ENCODE assay signal across 9 mouse cellular contexts in the genomic region with DNA sequence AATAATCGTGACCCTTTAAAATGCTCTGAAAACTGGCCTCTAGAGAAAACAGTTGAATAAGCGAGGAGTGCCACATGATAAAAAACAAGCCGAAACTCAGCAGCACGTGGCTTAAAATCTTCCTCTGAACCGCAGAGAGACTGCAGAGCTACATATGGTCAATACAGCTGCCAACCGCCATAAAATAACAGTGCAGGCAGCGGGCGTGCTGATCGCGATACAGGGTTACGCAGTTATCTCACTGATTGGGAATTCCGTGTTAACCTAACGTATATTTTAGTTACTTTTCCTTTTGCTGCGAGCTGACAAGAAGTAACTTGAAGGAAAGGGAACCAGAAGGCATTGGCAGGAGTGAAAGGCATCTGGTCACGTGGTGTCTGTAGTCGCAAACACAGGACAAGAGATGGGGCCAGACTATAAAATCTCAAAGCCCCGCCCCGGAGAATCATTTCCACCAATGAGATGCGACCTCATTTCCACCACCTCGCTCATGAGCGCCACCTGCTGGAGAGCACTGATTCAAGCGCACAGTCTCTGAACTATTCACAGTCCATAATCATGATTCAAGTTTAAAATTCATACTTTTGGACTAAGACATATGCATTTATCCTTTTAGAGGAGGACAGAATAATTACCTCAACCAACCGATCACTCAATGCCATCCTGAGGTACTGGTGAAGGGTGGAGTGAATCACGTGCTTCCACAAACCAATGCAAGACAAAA.
A peak's percentile ranks its signal among the peaks of the same experiment; 100 is the strongest.
DNase-seq lines count a peak whose midpoint lies in the region; ATAC-seq and TF ChIP-seq lines count a peak whose summit lies in the region.
"Had no signal": no experiment of that assay in that cellular context is flagged by ENCODE, and none has a peak within 500 bp of the region (broad histone marks: within the 10 kb centered on the region; RNA-seq: fewer than 3 reads in every experiment).

No protein-coding gene starts in this region.

- no peaks in the 10 kb centered on the region for H3K9me3 ChIP-seq in ES-E14 (ENCODE audit: control insufficient read depth, insufficient read depth, low read depth, low read length)
- no peaks in the 10 kb centered on the region for H3K9me3 ChIP-seq in stomach, postnatal 0 days (ENCODE audit: control insufficient read depth, low read length)
- H3K9me3 ChIP-seq: neural tube, embryonic 12.5 days had no signal

- H3K36me3 ChIP-seq in ES-E14 (ENCODE audit: control insufficient read depth, insufficient read depth, low read length, poor library complexity, severe bottlenecking), result no peaks in the 10 kb centered on the region
- no peaks in the 10 kb centered on the region; the same call in 1 of the 2 replicates for H3K36me3 ChIP-seq in stomach, postnatal 0 days (ENCODE audit: control insufficient read depth, insufficient read depth, low read length)
- H3K36me3 ChIP-seq: neural tube, embryonic 12.5 days had no signal

- ATAC-seq in stomach, postnatal 0 days (ENCODE audit: low FRiP score, low TSS enrichment), result no peak

- no peaks in the 10 kb centered on the region for H3K4me1 ChIP-seq in ES-E14 (ENCODE audit: control insufficient read depth in 2 of 2, insufficient read depth in 2 of 2, low read length in 2 of 2, poor library complexity in 1 of 2)
- H3K4me1 ChIP-seq in stomach, postnatal 0 days (replicated peaks; ENCODE audit: control insufficient read depth, insufficient read depth), result no peaks in the 10 kb centered on the region
- H3K4me1 ChIP-seq: neural tube, embryonic 12.5 days had no signal

- peak overlapping the region in 1 of 2 experiments; percentile 31; a peak in 1 of 4 replicates for H3K4me3 ChIP-seq in ES-E14 (ENCODE audit: insufficient read depth in 1 of 2, low read depth in 1 of 2, low read length in 2 of 2, poor library complexity in 1 of 2, severe bottlenecking in 1 of 2)
- no peak overlapping the region for H3K4me3 ChIP-seq in left cerebral cortex, adult 2 months
- H3K4me3 ChIP-seq in stomach, postnatal 0 days (ENCODE audit: low read depth, low read length), result no peak overlapping the region
- H3K4me3 ChIP-seq: erythroblast, embryonic 14.5 days; neural tube, embryonic 12.5 days had no signal

- TF ChIP-seq POLR2A in brain, embryonic 14.5 days (IDR thresholded peaks at IDR 0.05; ENCODE audit: borderline replicate concordance, extremely low read depth, insufficient read depth, insufficient read length, poor library complexity, severe bottlenecking), result no peak

- in situ Hi-C loops in ES-E14 (cut with MboI; ENCODE audit: low sequenced_read_pairs in 2 of 2, unreplicated experiment in 2 of 2), result loop anchor here (10.0 to 25.0 kb wide), 2 partner anchors 444 to 457 kb away; no protein-coding TSS in a partner anchor

- H3K27me3 ChIP-seq in stomach, postnatal 0 days (ENCODE audit: control insufficient read depth, insufficient read depth, low read length), result no peaks in the 10 kb centered on the region
- H3K27me3 ChIP-seq: neural tube, embryonic 12.5 days had no signal

- no peak overlapping the region for H3K9ac ChIP-seq in ES-E14 (ENCODE audit: insufficient read depth, low read depth, low read length, poor library complexity, severe bottlenecking)
- no peak overlapping the region for H3K9ac ChIP-seq in stomach, postnatal 0 days (ENCODE audit: low read length)
- H3K9ac ChIP-seq: neural tube, embryonic 12.5 days had no signal

- no peak overlapping the region for H3K27ac ChIP-seq in ES-E14 (ENCODE audit: insufficient read depth, low read depth, low read length, poor library complexity, severe bottlenecking)
- no peak overlapping the region for H3K27ac ChIP-seq in left cerebral cortex, adult 2 months
- no peak overlapping the region for H3K27ac ChIP-seq in stomach, postnatal 0 days (replicated peaks)
- H3K27ac ChIP-seq: neural tube, embryonic 12.5 days had no signal

- intact Hi-C loops in left cerebral cortex, adult 2 months (cut with DNase I), result loop anchor here (5.0 to 10.0 kb wide), 4 partner anchors 121 to 909 kb away; partner anchors contain the start of genes Fgfr1op2 and Ints13

- H3K4me2 ChIP-seq in stomach, postnatal 0 days (replicated peaks; ENCODE audit: low read depth), result no peak overlapping the region
- H3K4me2 ChIP-seq: neural tube, embryonic 12.5 days had no signal

- WGBS in stomach, postnatal 0 days, result 90% methylated on average over 24 of the region's 24 CpGs

- TF ChIP-seq CTCF in brain, embryonic 14.5 days (IDR thresholded peaks at IDR 0.05; ENCODE audit: borderline replicate concordance, extremely low read depth, insufficient read depth, insufficient read length), result peak; percentile 50; the same call in 1 of the 2 replicates
- TF ChIP-seq CTCF in left cerebral cortex, adult 2 months (IDR thresholded peaks at IDR 0.05), result peak; percentile 73
- peak; percentile 61 for TF ChIP-seq CTCF in stomach, postnatal 0 days (IDR thresholded peaks at IDR 0.05; ENCODE audit: low read depth)

- peak; percentile 67 to 73 for DNase-seq in left cerebral cortex, adult 18-20 months (ENCODE audit: low spot score in 2 of 2)
- DNase-seq in left cerebral cortex, adult 11 months (ENCODE audit: low spot score), result no peak
- peak; percentile 65 for DNase-seq in ES-E14 (ENCODE audit: low read depth, low spot score)
- DNase-seq in brain, embryonic 14.5 days (ENCODE audit: low read depth), result peak; percentile 46
- DNase-seq in left cerebral cortex, adult 2 months (ENCODE audit: extremely low spot score in 1 of 2, low spot score in 2 of 2), result peak; percentile 39 to 67
- DNase-seq in stomach, postnatal 0 days (ENCODE audit: low spot score), result no peak
- no peak for DNase-seq in ovary, postnatal 10 days (ENCODE audit: low spot score)

- no peak for TF ChIP-seq EP300 in stomach, postnatal 0 days (optimal IDR thresholded peaks at IDR 0.05)

TF ChIP-seq in ES-E14, 5 proteins besides CTCF, POLR2A, EP300 and RAD21:
- TF ChIP-seq ZC3H11A (IDR thresholded peaks at IDR 0.05; ENCODE audit: borderline replicate concordance, low read depth, low read length), result 0 out of 2 replicates have a peak, but pooled peaks have one; percentile 18
- TF ChIP-seq MAFK (IDR thresholded peaks at IDR 0.05; ENCODE audit: insufficient read depth, low read depth, low read length), result no peak
TF ChIP-seq in ES-E14: peak in this region for 1.

Comparison
In these comparisons a context has a peak if more than half of its experiments do, and no peak if none do; other contexts are left out.
1. DNase-seq: peak in left cerebral cortex, adult 18-20 months (2 of 2), ES-E14 (single experiment), brain, embryonic 14.5 days (single experiment) and left cerebral cortex, adult 2 months (2 of 2); none in left cerebral cortex, adult 11 months (single experiment), stomach, postnatal 0 days (single experiment) and ovary, postnatal 10 days (single experiment).
2. Peak in every context shown above with its lines, with median percentiles within 50 percentile points of each other: CTCF ChIP-seq.